In the genomic region with DNA sequence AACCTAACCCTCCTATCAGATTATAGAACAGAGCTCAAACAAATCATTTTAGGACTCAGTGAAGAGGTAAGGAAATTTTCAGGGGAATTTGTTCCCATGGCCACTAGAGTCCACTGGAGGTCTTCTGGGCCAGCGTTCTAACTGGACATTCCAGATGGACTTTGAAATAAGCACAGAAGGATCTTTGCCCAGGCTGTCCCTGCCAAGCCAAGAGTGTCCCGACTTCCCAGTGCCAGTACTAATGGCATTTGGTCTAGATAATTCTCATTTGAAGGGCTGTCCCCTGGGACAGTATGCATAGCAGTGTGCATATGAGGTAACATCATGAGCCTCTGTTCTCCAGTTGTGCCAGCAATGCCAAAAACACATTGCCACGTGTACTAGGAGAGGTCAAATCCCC, we compare ENCODE assay signal across 27 mouse cellular contexts.
DNase-seq lines count a peak whose midpoint lies in the region; ATAC-seq lines count a peak whose summit lies in the region.
"Had no signal": no experiment of that assay in that cellular context is flagged by ENCODE, and none has a peak within 500 bp of the region (broad histone marks: within the 10 kb centered on the region; RNA-seq: fewer than 3 reads in every experiment).

No protein-coding gene starts in this region.

- no peaks in the 10 kb centered on the region for H3K36me3 ChIP-seq in kidney, embryonic 16.5 days (ENCODE audit: insufficient read depth, low read length)
- H3K36me3 ChIP-seq: hindbrain, embryonic 10.5 days; hindbrain, embryonic 15.5 days; limb, embryonic 12.5 days; liver, embryonic 13.5 days; midbrain, embryonic 13.5 days; neural tube, embryonic 13.5 days had no signal

- H3K4me2 ChIP-seq in kidney, embryonic 16.5 days (replicated peaks; ENCODE audit: low read depth, low read length): no peak overlapping the region
- H3K4me2 ChIP-seq: heart, embryonic 11.5 days; hindbrain, embryonic 15.5 days; limb, embryonic 12.5 days; liver, embryonic 13.5 days; midbrain, embryonic 13.5 days; neural tube, embryonic 13.5 days had no signal

- H3K27me3 ChIP-seq in kidney, embryonic 16.5 days (ENCODE audit: insufficient read depth, low read length): no peaks in the 10 kb centered on the region
- H3K27me3 ChIP-seq: hindbrain, embryonic 15.5 days; limb, embryonic 12.5 days; liver, embryonic 13.5 days; midbrain, embryonic 13.5 days; neural tube, embryonic 13.5 days; Patski had no signal

- H3K9ac ChIP-seq in kidney, embryonic 16.5 days (replicated peaks; ENCODE audit: low read length): no peak overlapping the region
- H3K9ac ChIP-seq: hindbrain, embryonic 15.5 days; limb, embryonic 12.5 days; liver, embryonic 13.5 days; midbrain, embryonic 13.5 days; neural tube, embryonic 13.5 days had no signal

- no peak overlapping the region for H3K27ac ChIP-seq in kidney, embryonic 16.5 days (ENCODE audit: low read length)
- H3K27ac ChIP-seq: hindbrain, embryonic 10.5 days; hindbrain, embryonic 15.5 days; left cerebral cortex, adult 2 months; limb, embryonic 12.5 days; liver, embryonic 13.5 days; macrophage; midbrain, embryonic 13.5 days; neural tube, embryonic 13.5 days had no signal

- 74% methylated on average over 3 of the region's 3 CpGs for WGBS in kidney, embryonic 16.5 days

- DNase-seq in cerebellum, postnatal 14 days: peak; percentile 33 to 38
- DNase-seq in cerebellum, adult 11 months: no peak
- DNase-seq in kidney, adult 18-20 months: peak; percentile 8
- DNase-seq in kidney, adult 11 months: no peak
- DNase-seq in kidney, postnatal 14 days: peak; percentile 13
- DNase-seq in kidney, postnatal 25 days: peak; percentile 17 to 42
- DNase-seq in layer of hippocampus, adult 8-10 months (ENCODE audit: low spot score in 2 of 2): no peak
- DNase-seq: adrenal gland, postnatal 14 days; cerebellum, adult 2 months; liver, embryonic 13.5 days; lung, adult 2 months; lung, postnatal 10 days; right cerebral cortex, postnatal 4 days; thymus, postnatal 4 days had no signal

- H3K9me3 ChIP-seq in kidney, embryonic 16.5 days (ENCODE audit: low read length): no peaks in the 10 kb centered on the region
- H3K9me3 ChIP-seq: hindbrain, embryonic 10.5 days; hindbrain, embryonic 15.5 days; limb, embryonic 12.5 days; liver, embryonic 13.5 days; midbrain, embryonic 13.5 days; neural tube, embryonic 13.5 days had no signal

- no peak overlapping the region for H3K4me3 ChIP-seq in kidney, embryonic 16.5 days (ENCODE audit: low read length)
- H3K4me3 ChIP-seq: erythroblast, embryonic 14.5 days; hindbrain, embryonic 10.5 days; hindbrain, embryonic 15.5 days; left cerebral cortex, adult 2 months; limb, embryonic 12.5 days; liver, embryonic 13.5 days; midbrain, embryonic 13.5 days; neural tube, embryonic 13.5 days had no signal

- no peak for ATAC-seq in kidney, embryonic 16.5 days (ENCODE audit: low FRiP score, low TSS enrichment)
- ATAC-seq: forebrain, embryonic 16.5 days; inflammation-experienced regulatory T-cells, adult 6 months; midbrain, embryonic 13.5 days; Patski had no signal

- no peaks in the 10 kb centered on the region for H3K4me1 ChIP-seq in kidney, embryonic 16.5 days (ENCODE audit: insufficient read depth, low read length)
- H3K4me1 ChIP-seq: hindbrain, embryonic 10.5 days; hindbrain, embryonic 15.5 days; limb, embryonic 12.5 days; liver, embryonic 13.5 days; midbrain, embryonic 13.5 days; neural tube, embryonic 13.5 days had no signal

Comparison
In these comparisons a context has a peak if more than half of its experiments do, and no peak if none do; other contexts are left out.
1. DNase-seq: peak in cerebellum, postnatal 14 days (2 of 2), kidney, adult 18-20 months (single experiment), kidney, postnatal 14 days (single experiment) and kidney, postnatal 25 days (2 of 2); none in cerebellum, adult 11 months (single experiment), kidney, adult 11 months (single experiment) and layer of hippocampus, adult 8-10 months (0 of 2).